Mouse (Mus musculus) kidney, adult 2 months (tissue): ENCODE results near the gene Gm8113. TPM values are rescaled to one million over a fixed set of nuclear protein-coding genes. Genes with fewer than 3 reads are reported as not detected.
"Not testable (repeated sequence)": the region's sequence is repeated elsewhere in the genome, so short reads cannot be mapped to it uniquely, and the experiment has no call there.

ENCODE experiments used
- DNase-seq: peaks from one replicate; pipeline ENCODE4 v3.0.0; 2021
- H3K27ac ChIP-seq: fragments of 200-500 bp; 2 replicates; pipeline ENCODE4 v1.5.1; 2012; ENCODE audit warnings: low read depth, low read length, control low read depth, inconsistent platforms; ENCODE audit not compliant: insufficient read depth
- H3K27me3 ChIP-seq: fragments of 200-500 bp; replicated peaks from 2 replicates; pipeline ENCODE4 v1.6.1; 2012; ENCODE audit warnings: mild to moderate bottlenecking, moderate library complexity, low read length, inconsistent platforms; ENCODE audit not compliant: control insufficient read depth, insufficient read depth
- H3K36me3 ChIP-seq: fragments of 200-500 bp; 2 replicates; pipeline ENCODE4 v1.6.1; 2012; ENCODE audit warnings: mild to moderate bottlenecking, moderate library complexity, low read length, inconsistent platforms; ENCODE audit not compliant: control insufficient read depth, insufficient read depth
- H3K4me1 ChIP-seq: fragments of 200-500 bp; 2 replicates; pipeline ENCODE4 v1.6.1; 2011; ENCODE audit warnings: low read length; ENCODE audit not compliant: control insufficient read depth, insufficient read depth
- H3K4me3 ChIP-seq: fragments of 200-500 bp; 2 replicates; pipeline ENCODE4 v1.5.1; 2011; ENCODE audit warnings: mild to moderate bottlenecking, low read depth, low read length, control low read depth; ENCODE audit not compliant: insufficient read depth
- CTCF ChIP-seq: fragments of 200-500 bp; conservative IDR thresholded peaks from 2 replicates; pipeline ENCODE4 v1.5.1; 2011; ENCODE audit warnings: low read depth, mild to moderate bottlenecking, control low read depth, low read length, moderate library complexity, mixed read lengths; ENCODE audit not compliant: insufficient read depth, insufficient read length
- WGBS: fragments of 180-500 bp; shearing (Covaris S2); methylation state at CpG from one replicate; pipeline ENCODE4 v1.1.7; 2018; 5-methylcytosine and 5-hydroxymethylcytosine counted together
- polyA plus RNA-seq: library from polyadenylated mRNA; depleted of rRNA; stranded (reverse); fragments of >200 nt; gene quantifications from 2 replicates; pipeline ENCODE4 v1.2.3, GENCODE M21; 2012; rRNA removed

Gm8113 gene
- polyA plus RNA-seq, 1 experiment: 0.30 TPM

- DNase-seq: peak; percentile 11
- peak; percentile 37; the same call in 1 of the 2 replicates for TF ChIP-seq CTCF
- H3K27ac ChIP-seq, H3K27me3 ChIP-seq, H3K4me3 ChIP-seq, H3K4me1 ChIP-seq, H3K36me3 ChIP-seq: not testable (repeated sequence)
- 17% methylated on average over 8 of the region's 8 CpGs for WGBS
Observed at GRCm38 (mm10) chr14:43932991-43933390, 7.8 kb downstream of the Gm8113 start.

GRCm38 (mm10) chr14:43933399-43933798 lies 8.2 kb downstream of the Gm8113 start:
- H3K27ac ChIP-seq, DNase-seq, H3K36me3 ChIP-seq, H3K4me3 ChIP-seq, H3K27me3 ChIP-seq, H3K4me1 ChIP-seq: not testable (repeated sequence)
- 47% methylated on average over 5 of the region's 5 CpGs for WGBS

GRCm38 (mm10) chr14:43953382-43953781 lies 28.2 kb downstream of the Gm8113 start:
- not testable (repeated sequence) for H3K27ac ChIP-seq, DNase-seq, H3K4me1 ChIP-seq, H3K4me3 ChIP-seq, H3K27me3 ChIP-seq, H3K36me3 ChIP-seq
- 40% methylated on average over 2 of the region's 2 CpGs for WGBS

- H3K27ac ChIP-seq, DNase-seq, H3K36me3 ChIP-seq, H3K27me3 ChIP-seq, H3K4me1 ChIP-seq, H3K4me3 ChIP-seq: not testable (repeated sequence)
- no CpG with 5 or more reads among the region's 1 CpGs for WGBS
Observed at GRCm38 (mm10) chr14:43955074-43955473, 29.9 kb downstream of the Gm8113 start.

- DNase-seq, H3K27me3 ChIP-seq, H3K36me3 ChIP-seq, H3K27ac ChIP-seq, H3K4me1 ChIP-seq, H3K4me3 ChIP-seq: not testable (repeated sequence)
- WGBS: no CpG with 5 or more reads among the region's 2 CpGs
Observed at GRCm38 (mm10) chr14:43956769-43957168, 31.6 kb downstream of the Gm8113 start, which contains the start of gene Ang5. Gene Ang5 (plus strand): TSS chr14:43957069.

Other genes starting within 250 kb of the Gm8113 start
- gene Gm8165, start 248.2 kb upstream of the Gm8113 start, polyA plus RNA-seq: not detected in 2 replicates
- 0.28 TPM in 1 of 2 replicates, not detected in the other for gene Gm7324, start 227.6 kb upstream of the Gm8113 start, polyA plus RNA-seq
- gene Gm16506, start 197.9 kb upstream of the Gm8113 start, polyA plus RNA-seq: not detected in 2 replicates
- gene Gm6526, start 177.5 kb upstream of the Gm8113 start, polyA plus RNA-seq: not detected in 2 replicates
- not detected in 2 replicates for gene Gm8180, start 140.6 kb upstream of the Gm8113 start, polyA plus RNA-seq
- not detected in 2 replicates for gene Ear1, start 49.9 kb upstream of the Gm8113 start, polyA plus RNA-seq
- not detected in 2 replicates for gene Ear10, start 1.8 kb upstream of the Gm8113 start, polyA plus RNA-seq
- not detected in 2 replicates for gene Ang5, start 31.7 kb downstream of the Gm8113 start, polyA plus RNA-seq
- gene Ang6, start 76.9 kb downstream of the Gm8113 start, polyA plus RNA-seq: not detected in 2 replicates
- gene Ear2, start 177.3 kb downstream of the Gm8113 start, polyA plus RNA-seq: 4.8 and 5.4 TPM in 2 replicates
- gene Gm3327, start 198.5 kb downstream of the Gm8113 start, polyA plus RNA-seq: not detected in 2 replicates